Mouse (Mus musculus): ENCODE results near the gene Cgas. TPM values are rescaled to one million over a fixed set of nuclear protein-coding genes. Genes with fewer than 3 reads are reported as not detected.
"Not testable (repeated sequence)": the region's sequence is repeated elsewhere in the genome, so short reads cannot be mapped to it uniquely, and the experiment has no call there.

The Cgas gene
- 0.19 and 0.36 TPM in 2 replicates for polyA plus RNA-seq (2012; rRNA removed)

GRCm38 (mm10) chr9:78442579-78443392 is at the start of gene Cgas:
Cgas (minus strand) TSS chr9:78443237.
- Histone ChIP-seq H3K36me3 (ENCODE audit: control insufficient read depth, insufficient read depth, low read length) (no peaks in the 10 kb centered on the region), H3K27me3 (replicated peaks; ENCODE audit: control insufficient read depth, insufficient read depth, low read length) (no peaks in the 10 kb centered on the region; the same call in 1 of the 2 replicates), H3K4me1 (ENCODE audit: control insufficient read depth, insufficient read depth, low read length) (no peaks in the 10 kb centered on the region), H3K27ac (ENCODE audit: insufficient read depth, low read depth, low read length) (no peak within 1 kb of the TSS), H3K4me3 (ENCODE audit: insufficient read depth, low read depth, low read length) (peak within 1 kb of the TSS; percentile 58)
- DNase-seq = peak; percentile 82
- WGBS = under 1% methylated on average over 81 of the region's 81 CpGs
- TF ChIP-seq POLR2A (IDR thresholded peaks at IDR 0.05; ENCODE audit: low read depth, low read length) (no peak), CTCF (conservative IDR thresholded peaks at IDR 0.05; ENCODE audit: insufficient read depth, insufficient read length, low read depth, low read length) (no peak)

GRCm38 (mm10) chr9:78492254-78492653 is 49.2 kb upstream of the Cgas start:
- no peak overlapping the region for H3K27ac ChIP-seq (ENCODE audit: insufficient read depth, low read depth, low read length)
- 79% methylated on average over 3 of the region's 3 CpGs for WGBS
- no peak overlapping the region for H3K4me3 ChIP-seq (ENCODE audit: insufficient read depth, low read depth, low read length)

GRCm38 (mm10) chr9:78491169-78491568 is 48.1 kb upstream of the Cgas start:
- H3K4me3 ChIP-seq (ENCODE audit: insufficient read depth, low read depth, low read length) = no peak overlapping the region
- TF ChIP-seq CTCF (conservative IDR thresholded peaks at IDR 0.05; ENCODE audit: insufficient read depth, insufficient read length, low read depth, low read length) (no peak), POLR2A (IDR thresholded peaks at IDR 0.05; ENCODE audit: low read depth, low read length) (no peak)
- no peak overlapping the region for H3K27ac ChIP-seq (ENCODE audit: insufficient read depth, low read depth, low read length)
- no peaks in the 10 kb centered on the region for H3K36me3 ChIP-seq (ENCODE audit: control insufficient read depth, insufficient read depth, low read length)
- 88% methylated on average over 3 of the region's 3 CpGs for WGBS
- H3K4me1 ChIP-seq (ENCODE audit: control insufficient read depth, insufficient read depth, low read length) = no peaks in the 10 kb centered on the region; the same call in 1 of the 2 replicates
- H3K27me3 ChIP-seq (replicated peaks; ENCODE audit: control insufficient read depth, insufficient read depth, low read length) = no peaks in the 10 kb centered on the region
- DNase-seq = no peak

More at GRCm38 (mm10) chr9:78492254-78492653, 49.2 kb upstream of the Cgas start:
- no peak for DNase-seq
- no peaks in the 10 kb centered on the region; the same call in 1 of the 2 replicates for H3K4me1 ChIP-seq (ENCODE audit: control insufficient read depth, insufficient read depth, low read length)
- no peak for TF ChIP-seq CTCF (conservative IDR thresholded peaks at IDR 0.05; ENCODE audit: insufficient read depth, insufficient read length, low read depth, low read length)
- H3K36me3 ChIP-seq (ENCODE audit: control insufficient read depth, insufficient read depth, low read length) = no peaks in the 10 kb centered on the region
- H3K27me3 ChIP-seq (replicated peaks; ENCODE audit: control insufficient read depth, insufficient read depth, low read length) = no peaks in the 10 kb centered on the region

- DNase-seq = peak; percentile 81
- H3K36me3 ChIP-seq (ENCODE audit: control insufficient read depth, insufficient read depth, low read length) = no peaks in the 10 kb centered on the region
- TF ChIP-seq CTCF (conservative IDR thresholded peaks at IDR 0.05; ENCODE audit: insufficient read depth, insufficient read length, low read depth, low read length) (no peak), POLR2A (IDR thresholded peaks at IDR 0.05; ENCODE audit: low read depth, low read length) (no peak)
- peak within 1 kb of the TSS; percentile 62 for H3K27ac ChIP-seq (ENCODE audit: insufficient read depth, low read depth, low read length)
- H3K4me1 ChIP-seq (ENCODE audit: control insufficient read depth, insufficient read depth, low read length) = no peaks in the 10 kb centered on the region; the same call in 1 of the 2 replicates
- H3K27me3 ChIP-seq (replicated peaks; ENCODE audit: control insufficient read depth, insufficient read depth, low read length) = no peaks in the 10 kb centered on the region
- WGBS = under 1% methylated on average over 15 of the region's 20 CpGs
- peak within 1 kb of the TSS; percentile 62 for H3K4me3 ChIP-seq (ENCODE audit: insufficient read depth, low read depth, low read length)
These were observed 45.9 kb upstream of the Cgas start, which contains the start of gene Eef1a1 for GRCm38 (mm10) chr9:78488890-78489420. Eef1a1 (minus strand) TSS chr9:78489151.

GRCm38 (mm10) chr9:78488021-78488420 is 45.0 kb upstream of the Cgas start:
- H3K4me3 ChIP-seq (ENCODE audit: insufficient read depth, low read depth, low read length); H3K4me1 ChIP-seq (ENCODE audit: control insufficient read depth, insufficient read depth, low read length); DNase-seq; H3K36me3 ChIP-seq (ENCODE audit: control insufficient read depth, insufficient read depth, low read length); H3K27me3 ChIP-seq (replicated peaks; ENCODE audit: control insufficient read depth, insufficient read depth, low read length); H3K27ac ChIP-seq (ENCODE audit: insufficient read depth, low read depth, low read length): not testable (repeated sequence)
- 87% methylated on average over 5 of the region's 5 CpGs for WGBS

GRCm38 (mm10) chr9:78484660-78485059 is 41.6 kb upstream of the Cgas start:
- Histone ChIP-seq H3K36me3 (ENCODE audit: control insufficient read depth, insufficient read depth, low read length) (peaks cover under 1% of the 10 kb centered on the region), H3K27ac (ENCODE audit: insufficient read depth, low read depth, low read length) (no peak overlapping the region), H3K4me1 (ENCODE audit: control insufficient read depth, insufficient read depth, low read length) (peaks cover 4% of the 10 kb centered on the region; the same call in 1 of the 2 replicates), H3K27me3 (replicated peaks; ENCODE audit: control insufficient read depth, insufficient read depth, low read length) (no peaks in the 10 kb centered on the region), H3K4me3 (ENCODE audit: insufficient read depth, low read depth, low read length) (no peak overlapping the region)
- WGBS = 89% methylated on average over 3 of the region's 3 CpGs
- no peak for TF ChIP-seq CTCF (conservative IDR thresholded peaks at IDR 0.05; ENCODE audit: insufficient read depth, insufficient read length, low read depth, low read length)
- no peak for TF ChIP-seq POLR2A (IDR thresholded peaks at IDR 0.05; ENCODE audit: low read depth, low read length)
- no peak for DNase-seq

- TF ChIP-seq CTCF (conservative IDR thresholded peaks at IDR 0.05; ENCODE audit: insufficient read depth, insufficient read length, low read depth, low read length) = no peak
- H3K4me1 ChIP-seq (ENCODE audit: control insufficient read depth, insufficient read depth, low read length) = peaks cover 11% of the 10 kb centered on the region; the same call in 1 of the 2 replicates
- peaks cover 13% of the 10 kb centered on the region for H3K36me3 ChIP-seq (ENCODE audit: control insufficient read depth, insufficient read depth, low read length)
- WGBS = 25% methylated on average over 3 of the region's 3 CpGs
- H3K4me3 ChIP-seq (ENCODE audit: insufficient read depth, low read depth, low read length) = peak overlapping the region; percentile 82
- no peak for DNase-seq
- H3K27me3 ChIP-seq (replicated peaks; ENCODE audit: control insufficient read depth, insufficient read depth, low read length) = no peaks in the 10 kb centered on the region
- H3K27ac ChIP-seq (ENCODE audit: insufficient read depth, low read depth, low read length) = peak overlapping the region; percentile 98
These were observed 39.3 kb upstream of the Cgas start for GRCm38 (mm10) chr9:78482386-78482785.

Data from kidney, adult 2 months (tissue).